9 mouse cellular contexts compared by ENCODE assay signal in genomic region chr7:4656818-4657217, GRCm38 (mm10). TPM values are rescaled to one million over a fixed set of nuclear protein-coding genes. Genes with fewer than 3 reads are reported as not detected.
DNase-seq lines count a peak whose midpoint lies in the region; ATAC-seq and TF ChIP-seq lines count a peak whose summit lies in the region.
"Had no signal": no experiment of that assay in that cellular context is flagged by ENCODE, and none has a peak within 500 bp of the region (broad histone marks: within the 10 kb centered on the region; RNA-seq: fewer than 3 reads in every experiment).

No protein-coding gene starts in this region.

- H3K27ac ChIP-seq in kidney, embryonic 16.5 days (ENCODE audit: low read length), result no peak overlapping the region
- H3K27ac ChIP-seq in embryonic facial prominence, embryonic 14.5 days (replicated peaks; ENCODE audit: low read depth, low read length), result no peak overlapping the region
- H3K27ac ChIP-seq in intestine, postnatal 0 days (ENCODE audit: low read depth, low read length), result no peak overlapping the region

- no peaks in the 10 kb centered on the region for H3K27me3 ChIP-seq in kidney, embryonic 16.5 days (ENCODE audit: insufficient read depth, low read length)
- no peaks in the 10 kb centered on the region for H3K27me3 ChIP-seq in embryonic facial prominence, embryonic 14.5 days (replicated peaks; ENCODE audit: control insufficient read depth, insufficient read depth, low read length)
- no peaks in the 10 kb centered on the region for H3K27me3 ChIP-seq in intestine, postnatal 0 days (replicated peaks; ENCODE audit: control insufficient read depth, insufficient read depth, low read length)
- H3K27me3 ChIP-seq in myocyte (ENCODE audit: control insufficient read depth, insufficient read depth, insufficient read length), result no peaks in the 10 kb centered on the region

- DNase-seq in kidney, postnatal 36 days, result no peak
- DNase-seq in embryonic facial prominence, embryonic 14.5 days (ENCODE audit: low spot score), result no peak
- no peak for DNase-seq in right cerebral cortex, postnatal 10 days (ENCODE audit: low spot score in 2 of 2)
- no peak for DNase-seq in thymus, postnatal 14 days
- no peak for DNase-seq in thymus, postnatal 10 days (ENCODE audit: low spot score in 2 of 2)
- DNase-seq: embryo, embryonic 11 days had no signal

- 47% methylated on average over 1 of the region's 1 CpGs for WGBS in kidney, embryonic 16.5 days
- WGBS in embryonic facial prominence, embryonic 14.5 days, result 60% methylated on average over 1 of the region's 1 CpGs
- 21% methylated on average over 1 of the region's 1 CpGs for WGBS in intestine, postnatal 0 days

- H3K36me3 ChIP-seq in kidney, embryonic 16.5 days (ENCODE audit: insufficient read depth, low read length), result peaks cover 3% of the 10 kb centered on the region; the same call in 1 of the 2 replicates
- H3K36me3 ChIP-seq in embryonic facial prominence, embryonic 14.5 days (ENCODE audit: control insufficient read depth, insufficient read depth, low read length), result no peaks in the 10 kb centered on the region
- no peaks in the 10 kb centered on the region; the same call in 1 of the 2 replicates for H3K36me3 ChIP-seq in intestine, postnatal 0 days (ENCODE audit: control insufficient read depth, insufficient read depth)
- no peaks in the 10 kb centered on the region for H3K36me3 ChIP-seq in myocyte (ENCODE audit: control insufficient read depth, insufficient read depth)

- no peak for TF ChIP-seq POLR2A in myocyte (IDR thresholded peaks at IDR 0.05; ENCODE audit: insufficient read length, low read depth)

- peak overlapping the region; percentile 92 for H3K4me2 ChIP-seq in kidney, embryonic 16.5 days (replicated peaks; ENCODE audit: low read depth, low read length)
- peak overlapping the region; percentile 81 for H3K4me2 ChIP-seq in embryonic facial prominence, embryonic 14.5 days (ENCODE audit: low read depth, low read length)
- H3K4me2 ChIP-seq in intestine, postnatal 0 days (replicated peaks; ENCODE audit: low read depth), result peak overlapping the region; percentile 86
- H3K4me2 ChIP-seq in myocyte (ENCODE audit: low read depth), result peak overlapping the region; percentile 84

- peak overlapping the region; percentile 89; the same call in 1 of the 2 replicates for H3K4me3 ChIP-seq in kidney, embryonic 16.5 days (ENCODE audit: low read length)
- no peak overlapping the region for H3K4me3 ChIP-seq in embryonic facial prominence, embryonic 14.5 days (ENCODE audit: low read depth, low read length)
- peak overlapping the region; percentile 93; the same call in 1 of the 2 replicates for H3K4me3 ChIP-seq in intestine, postnatal 0 days (ENCODE audit: low read depth, low read length)
- peak overlapping the region; percentile 66 for H3K4me3 ChIP-seq in myocyte

- H3K9ac ChIP-seq in kidney, embryonic 16.5 days (replicated peaks; ENCODE audit: low read length), result peak overlapping the region; percentile 91
- H3K9ac ChIP-seq in embryonic facial prominence, embryonic 14.5 days (ENCODE audit: low read depth, low read length), result peak overlapping the region; percentile 42; the same call in 1 of the 2 replicates
- no peak overlapping the region for H3K9ac ChIP-seq in intestine, postnatal 0 days (ENCODE audit: low read depth, low read length)

- no peaks in the 10 kb centered on the region for H3K9me3 ChIP-seq in kidney, embryonic 16.5 days (ENCODE audit: low read length)
- H3K9me3 ChIP-seq in embryonic facial prominence, embryonic 14.5 days (ENCODE audit: control insufficient read depth, low read length), result no peaks in the 10 kb centered on the region
- H3K9me3 ChIP-seq in intestine, postnatal 0 days (ENCODE audit: control insufficient read depth), result no peaks in the 10 kb centered on the region

- peaks cover 65% of the 10 kb centered on the region for H3K79me2 ChIP-seq in myocyte (ENCODE audit: control insufficient read depth, insufficient read depth)

- H3K4me1 ChIP-seq in kidney, embryonic 16.5 days (ENCODE audit: insufficient read depth, low read length), result peaks cover 47% of the 10 kb centered on the region
- H3K4me1 ChIP-seq in embryonic facial prominence, embryonic 14.5 days (ENCODE audit: control insufficient read depth, insufficient read depth, low read length), result peaks cover 21% of the 10 kb centered on the region
- H3K4me1 ChIP-seq in intestine, postnatal 0 days (replicated peaks; ENCODE audit: control insufficient read depth, insufficient read depth, low read length), result 0 out of 2 replicates have a peak, but pooled peaks cover 6% of the 10 kb centered on the region

- TF ChIP-seq CTCF in intestine, postnatal 0 days (IDR thresholded peaks at IDR 0.05; ENCODE audit: low read depth), result no peak

- no peak for ATAC-seq in kidney, embryonic 16.5 days (ENCODE audit: low FRiP score, low TSS enrichment)
- no peak for ATAC-seq in embryonic facial prominence, embryonic 14.5 days (ENCODE audit: low read depth)
- no peak for ATAC-seq in intestine, postnatal 0 days

- H3ac ChIP-seq in myocyte (ENCODE audit: control insufficient read depth, insufficient read length), result no peak overlapping the region

TF ChIP-seq in myocyte, 11 proteins besides CTCF, POLR2A, EP300 and RAD21:
- TF ChIP-seq MYOG (IDR thresholded peaks at IDR 0.05; ENCODE audit: control insufficient read depth in 1 of 3, insufficient read depth in 1 of 3, insufficient read length in 2 of 3, low read depth in 2 of 3), result no peak
- TF ChIP-seq TCF12 (IDR thresholded peaks at IDR 0.05; ENCODE audit: insufficient read depth, poor library complexity, severe bottlenecking), result no peak
- TF ChIP-seq MYOD1 (IDR thresholded peaks at IDR 0.05; ENCODE audit: control insufficient read depth in 1 of 3, insufficient read length in 2 of 3, low read depth in 2 of 3), result no peak
- no peak for TF ChIP-seq E2F4 (IDR thresholded peaks at IDR 0.05; ENCODE audit: insufficient read depth)
- no peak for TF ChIP-seq POLR2AphosphoS2 (IDR thresholded peaks at IDR 0.05; ENCODE audit: insufficient read length, low read depth)
- no peak for TF ChIP-seq USF1 (IDR thresholded peaks at IDR 0.05; ENCODE audit: low read depth)
- no peak for TF ChIP-seq CEBPB (IDR thresholded peaks at IDR 0.05; ENCODE audit: insufficient read depth, poor library complexity, severe bottlenecking)
- no peak for TF ChIP-seq TCF3 (IDR thresholded peaks at IDR 0.05; ENCODE audit: insufficient read length, low read depth)
- TF ChIP-seq REST (IDR thresholded peaks at IDR 0.05; ENCODE audit: insufficient read depth, insufficient read length), result no peak
- no peak for TF ChIP-seq SRF (IDR thresholded peaks at IDR 0.05; ENCODE audit: control insufficient read depth, insufficient read length, low read depth)
- TF ChIP-seq MAX (IDR thresholded peaks at IDR 0.05; ENCODE audit: low read depth), result no peak
TF ChIP-seq in myocyte: peak in this region for 0.

RNA-seq across cellular contexts. Expression of gene Ppp6r1, which starts 2.0 kb away (rescaled TPM):
- polyA plus RNA-seq in kidney, embryonic 16.5 days (2015; fragmentation: Nextera tagmentation; extraction: Ambion mirVana), result 3.2 and 5.2 TPM in 2 replicates
- 7.1 and 7.7 TPM in 2 replicates for polyA plus RNA-seq in embryonic facial prominence, embryonic 14.5 days (2014; fragmentation: Nextera tagmentation; extraction: Ambion mirVana)
- 4.7 and 5.8 TPM in 2 replicates for polyA plus RNA-seq in intestine, postnatal 0 days (2015; fragmentation: Nextera tagmentation; extraction: Ambion mirVana)
- 46.1 TPM for polyA plus RNA-seq in myocyte (2012; fragmentation: generic; extraction: Trizol)

RNA-seq across cellular contexts. Expression of gene Tmem86b, which starts 25.6 kb away (rescaled TPM):
- 1.2 and 1.3 TPM in 2 replicates for polyA plus RNA-seq in kidney, embryonic 16.5 days (2015; fragmentation: Nextera tagmentation; extraction: Ambion mirVana)
- 1.0 and 1.2 TPM in 2 replicates for polyA plus RNA-seq in embryonic facial prominence, embryonic 14.5 days (2014; fragmentation: Nextera tagmentation; extraction: Ambion mirVana)
- 25.1 and 31.4 TPM in 2 replicates for polyA plus RNA-seq in intestine, postnatal 0 days (2015; fragmentation: Nextera tagmentation; extraction: Ambion mirVana)
- 2.2 TPM for polyA plus RNA-seq in myocyte (2012; fragmentation: generic; extraction: Trizol)

RNA-seq across cellular contexts. Expression of gene Hspbp1, which starts 28.1 kb away (rescaled TPM):
- 114 and 118 TPM in 2 replicates for polyA plus RNA-seq in kidney, embryonic 16.5 days (2015; fragmentation: Nextera tagmentation; extraction: Ambion mirVana)
- polyA plus RNA-seq in embryonic facial prominence, embryonic 14.5 days (2014; fragmentation: Nextera tagmentation; extraction: Ambion mirVana), result 77.5 and 77.7 TPM in 2 replicates
- polyA plus RNA-seq in intestine, postnatal 0 days (2015; fragmentation: Nextera tagmentation; extraction: Ambion mirVana), result 43.3 and 45.6 TPM in 2 replicates
- polyA plus RNA-seq in myocyte (2012; fragmentation: generic; extraction: Trizol), result 67.5 TPM

RNA-seq across cellular contexts. Expression of gene Brsk1, which starts 33.6 kb away (rescaled TPM):
- polyA plus RNA-seq in kidney, embryonic 16.5 days (2015; fragmentation: Nextera tagmentation; extraction: Ambion mirVana), result 1.2 and 1.3 TPM in 2 replicates
- 1.6 and 1.8 TPM in 2 replicates for polyA plus RNA-seq in embryonic facial prominence, embryonic 14.5 days (2014; fragmentation: Nextera tagmentation; extraction: Ambion mirVana)
- 0.89 and 0.98 TPM in 2 replicates for polyA plus RNA-seq in intestine, postnatal 0 days (2015; fragmentation: Nextera tagmentation; extraction: Ambion mirVana)
- 7.0 TPM for polyA plus RNA-seq in myocyte (2012; fragmentation: generic; extraction: Trizol)

RNA-seq across cellular contexts. Expression of gene Ptprh, which starts 53.0 kb away (rescaled TPM):
- not detected in 2 replicates for polyA plus RNA-seq in kidney, embryonic 16.5 days (2015; fragmentation: Nextera tagmentation; extraction: Ambion mirVana)
- polyA plus RNA-seq in embryonic facial prominence, embryonic 14.5 days (2014; fragmentation: Nextera tagmentation; extraction: Ambion mirVana), result not detected in 2 replicates
- 16.7 and 17.1 TPM in 2 replicates for polyA plus RNA-seq in intestine, postnatal 0 days (2015; fragmentation: Nextera tagmentation; extraction: Ambion mirVana)
- polyA plus RNA-seq in myocyte (2012; fragmentation: generic; extraction: Trizol), result not detected
